Mouse (Mus musculus): ENCODE measurements around the gene D630003M21Rik.

- TF ChIP-seq POLR2A (IDR thresholded peaks at IDR 0.05; ENCODE audit: low read depth, low read length) (no peak), CTCF (IDR thresholded peaks at IDR 0.05; ENCODE audit: extremely low read depth, insufficient read length, insufficient replicate concordance, low read depth, low read length) (no peak)
Observed at GRCm38 (mm10) chr2:158223497-158223896, 5.5 kb downstream of the D630003M21Rik start.

Measured in small intestine, adult 2 months (tissue).